Mouse (Mus musculus) granulocyte monocyte progenitor cell, adult 5-6 weeks (primary cell): ENCODE measurements around the gene Podxl. TPM values are rescaled to one million over a fixed set of nuclear protein-coding genes. Genes with fewer than 3 reads are reported as not detected.
A peak's percentile ranks its signal among the peaks of the same experiment; 100 is the strongest.

Experiments
- ATAC-seq: replicated peaks from 2 replicates; pipeline ENCODE4 v1.8.0; 2016; ENCODE audit warnings: mild to moderate bottlenecking, moderate TSS enrichment, inconsistent platforms; ENCODE audit not compliant: poor library complexity, severe bottlenecking
- total RNA-seq, 2 experiments: library from RNA; stranded (forward) in 1 of 2; stranded (reverse) in 1 of 2; fragments of 200-712, 200-1000 nt in 1 of 2; fragments of >200 nt in 1 of 2; fragmentation: Nextera tagmentation in 1 of 2; gene quantifications; 2 replicates each; pipeline ENCODE4 v1.2.3; 2014 to 2017

Podxl gene
- not detected in 2 replicates for total RNA-seq (2014; fragmentation: Nextera tagmentation)
- 0.05 TPM in 1 of 2 replicates, not detected in the other for total RNA-seq (2017)

DNA sequence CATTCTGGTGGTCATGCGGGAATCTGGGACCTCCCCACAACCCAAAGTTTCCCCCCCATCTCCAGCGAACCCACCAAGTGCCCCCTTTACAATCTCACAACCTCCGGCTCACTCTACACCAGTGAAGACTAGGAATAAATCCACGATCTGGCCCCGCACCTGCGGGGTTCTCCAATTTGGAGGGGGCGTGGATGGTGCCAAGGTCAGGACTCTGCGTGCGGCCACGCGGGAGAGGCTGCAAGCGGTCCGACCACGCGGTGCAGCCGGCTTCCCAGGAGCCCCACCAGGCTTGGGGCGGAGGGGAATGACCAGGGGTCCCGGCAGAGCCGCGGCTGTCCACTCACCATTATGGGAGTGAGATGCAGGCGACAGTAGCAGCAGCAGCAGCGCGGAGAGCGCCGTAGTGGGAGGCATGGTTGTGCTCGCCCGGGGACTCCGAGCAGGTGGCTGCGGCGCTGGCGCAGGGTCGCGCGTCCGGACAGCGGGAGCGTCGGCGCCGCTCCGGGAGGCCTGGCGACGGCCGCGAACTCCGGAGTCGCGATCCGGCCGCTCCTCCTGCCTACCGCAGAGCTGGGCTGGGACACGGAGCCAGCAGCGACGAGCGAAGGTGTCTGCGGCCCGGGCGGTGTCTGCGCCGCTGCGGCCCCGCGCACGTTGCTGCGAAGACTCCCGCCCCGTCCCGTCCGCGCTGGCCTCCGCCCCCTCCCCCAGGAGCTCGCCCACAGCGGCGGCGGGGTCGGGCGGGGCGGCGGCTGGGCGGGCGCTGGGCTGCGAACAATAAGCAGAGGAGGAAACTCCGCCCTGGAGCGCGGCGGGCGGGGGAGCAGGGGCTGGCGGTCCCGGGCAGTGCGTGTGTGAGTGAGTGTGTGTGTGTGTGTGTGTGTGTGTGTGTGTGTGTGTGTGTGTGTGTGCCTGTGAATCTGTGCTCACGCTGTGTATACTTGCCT lies at the start of gene Podxl:
Gene Podxl, minus strand, starts transcription at position 747 of the 947 bp plus-strand sequence.
- peak; percentile 76 for ATAC-seq

DNA sequence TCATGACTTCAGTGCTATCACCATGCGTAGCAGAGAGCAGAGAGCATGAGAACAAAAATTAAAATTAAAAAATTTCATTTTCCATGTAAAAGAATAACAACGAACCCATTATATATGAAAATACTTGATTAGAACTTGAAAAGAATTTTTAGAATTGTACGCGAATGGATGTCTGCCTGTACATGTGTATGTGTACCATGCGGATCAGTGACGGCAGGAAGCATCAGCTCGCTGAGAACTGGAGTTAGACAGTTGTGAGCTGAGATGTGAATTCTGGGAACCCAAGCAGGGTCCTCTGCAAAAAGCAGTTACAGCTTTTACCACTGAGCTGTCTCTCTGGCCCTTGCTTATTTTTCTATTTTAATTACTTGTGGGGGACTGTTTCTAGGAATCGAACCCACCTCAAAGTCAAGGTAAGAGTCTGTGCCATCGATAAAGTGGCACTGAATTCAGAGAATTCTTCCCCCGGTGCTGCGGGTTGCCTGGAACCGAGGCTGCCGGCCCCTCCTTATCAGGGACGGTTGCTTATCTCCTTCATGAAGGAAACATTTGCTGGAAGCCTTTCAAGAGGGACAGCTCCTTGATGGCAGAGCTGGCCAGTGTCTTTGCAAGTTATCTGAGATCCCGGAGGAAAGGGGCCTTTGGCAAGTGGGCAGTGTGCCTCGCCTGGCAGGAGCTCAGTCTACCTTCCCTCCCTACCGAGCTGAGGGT lies 48.9 kb upstream of the Podxl start:
- no peak for ATAC-seq

DNA sequence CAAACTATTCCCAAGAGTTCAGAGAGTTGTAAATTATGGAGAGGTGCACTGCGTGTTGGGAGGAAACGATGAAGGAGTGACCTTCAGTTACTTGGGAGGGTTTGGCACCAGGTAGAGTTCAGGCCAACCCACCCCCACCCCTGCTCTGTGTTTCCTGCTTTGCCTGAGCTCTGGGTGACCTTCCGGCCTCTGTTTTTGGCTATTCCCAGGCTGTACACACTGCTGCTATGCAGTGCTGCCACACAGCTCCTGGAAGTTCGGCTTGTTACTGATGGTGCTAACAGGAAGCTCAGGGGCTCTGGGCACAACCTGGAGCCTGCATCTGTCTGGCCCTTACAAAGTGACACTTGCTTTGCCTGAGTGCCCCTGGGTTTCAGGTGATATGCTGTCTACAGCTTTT lies 42.6 kb upstream of the Podxl start:
- ATAC-seq = no peak

DNA sequence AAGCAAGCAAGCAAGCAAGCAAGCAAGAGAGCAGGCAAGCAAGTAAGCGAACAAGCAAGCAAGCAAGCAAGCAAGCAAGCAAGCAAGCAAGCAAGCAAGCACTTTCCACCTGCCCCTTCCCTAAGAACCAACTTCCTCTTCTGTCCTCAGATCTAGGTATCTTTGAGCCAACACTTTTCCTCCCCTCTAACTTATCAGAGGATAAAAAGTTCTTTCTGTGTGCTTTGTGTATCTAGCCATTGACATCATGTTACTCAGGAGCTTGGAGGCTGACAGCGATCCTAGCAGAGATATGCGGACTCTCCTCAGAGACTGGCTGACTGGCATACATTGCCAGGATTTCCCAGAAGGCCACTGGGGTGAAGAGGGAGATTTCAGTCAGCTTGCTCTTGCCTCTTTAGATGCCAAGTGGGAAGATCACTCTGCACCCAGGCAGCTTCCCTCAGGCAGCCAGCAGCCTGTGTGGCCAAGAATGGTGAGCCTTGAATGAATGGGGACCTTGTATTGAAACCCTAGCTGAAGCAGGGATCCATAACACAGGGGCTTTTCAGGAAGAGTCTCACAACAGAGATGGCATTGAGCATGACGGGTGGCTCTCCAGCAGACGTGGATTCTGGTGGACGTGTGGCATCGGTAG lies 41.0 kb upstream of the Podxl start:
- ATAC-seq = no peak

DNA sequence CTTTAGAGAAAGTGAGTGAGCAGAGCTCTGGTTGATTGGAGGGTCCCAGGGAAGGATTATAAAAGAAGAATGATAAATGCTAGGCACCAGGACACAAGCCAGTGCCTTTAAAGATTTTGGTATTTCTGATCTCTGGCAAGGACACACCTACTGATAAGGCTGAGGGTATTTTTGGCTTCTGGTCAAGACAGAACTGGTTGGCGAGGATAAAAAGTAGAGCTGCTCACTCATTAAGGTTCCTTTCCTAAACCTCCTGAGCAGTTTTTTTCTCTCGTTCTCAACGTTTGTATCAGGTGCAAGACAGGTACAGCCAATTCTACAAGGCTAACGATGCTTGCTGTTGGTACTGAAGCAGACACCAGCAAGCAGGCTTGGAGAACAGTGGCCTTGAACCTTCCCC lies 38.7 kb upstream of the Podxl start:
- ATAC-seq = no peak

DNA sequence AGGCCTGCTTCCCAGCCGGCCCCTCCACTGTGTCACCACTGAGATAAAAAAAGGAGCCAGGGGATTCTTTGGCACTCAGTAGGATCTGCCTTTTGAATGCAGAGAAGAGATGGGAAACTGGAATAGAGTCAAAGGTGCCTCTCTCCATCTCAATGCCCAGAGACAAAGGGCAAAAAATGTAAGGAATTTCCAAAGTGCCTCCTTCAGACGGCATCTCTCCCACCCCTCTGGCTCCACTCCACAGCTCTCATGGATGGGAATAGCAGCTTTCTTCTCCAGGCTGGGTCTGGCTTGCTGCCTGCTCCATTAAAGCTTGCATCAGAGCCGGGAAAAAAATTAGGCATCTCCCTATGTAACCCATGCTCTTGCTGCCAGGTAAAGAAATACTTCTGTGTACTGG lies 37.4 kb upstream of the Podxl start:
- no peak for ATAC-seq

DNA sequence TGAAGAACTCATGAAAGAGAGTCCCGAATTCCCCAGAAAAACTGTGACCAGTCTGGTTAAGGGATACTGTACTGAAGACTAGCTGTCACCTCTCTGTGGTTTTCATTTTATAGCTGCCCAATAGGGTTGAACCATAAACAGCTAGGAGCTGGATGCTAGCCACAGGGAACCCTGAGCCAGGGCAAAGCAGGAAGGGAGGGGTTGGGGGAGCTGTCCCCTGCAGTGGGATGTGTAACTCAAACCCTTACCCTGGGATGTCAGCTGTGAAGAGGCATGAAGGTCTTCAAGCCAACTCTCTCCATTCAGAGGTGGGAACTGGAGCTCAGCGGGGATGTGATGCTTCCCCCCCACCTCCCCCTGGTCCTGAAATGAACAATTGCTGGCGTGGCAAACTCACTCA lies 36.1 kb upstream of the Podxl start:
- no peak for ATAC-seq

DNA sequence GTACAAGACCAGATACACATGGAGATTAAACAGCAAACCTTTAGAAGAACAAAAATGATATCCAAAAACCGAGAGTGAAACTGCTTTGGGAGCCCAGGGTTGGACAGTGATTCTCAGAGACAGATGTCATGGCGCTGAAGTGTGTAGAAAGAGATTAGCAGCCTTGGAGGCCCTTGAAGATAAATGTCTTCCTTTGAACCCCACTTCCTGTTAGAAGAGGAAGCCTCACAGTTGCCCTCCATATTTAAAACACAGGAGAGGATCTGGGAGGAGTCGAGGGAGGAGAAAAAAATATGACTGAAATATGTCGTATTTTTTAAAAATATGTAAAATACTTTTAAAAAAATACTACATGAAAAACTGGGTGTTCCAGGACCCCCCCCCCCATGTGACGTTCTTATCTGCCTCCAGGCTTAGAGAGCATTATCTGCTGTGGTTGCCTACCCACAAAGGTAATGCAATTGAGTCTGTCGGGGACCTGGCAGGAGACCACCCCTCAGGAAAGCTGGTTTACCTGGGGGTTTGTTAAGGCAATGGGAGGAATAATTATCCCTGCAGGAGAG lies 34.6 kb upstream of the Podxl start:
- no peak for ATAC-seq

DNA sequence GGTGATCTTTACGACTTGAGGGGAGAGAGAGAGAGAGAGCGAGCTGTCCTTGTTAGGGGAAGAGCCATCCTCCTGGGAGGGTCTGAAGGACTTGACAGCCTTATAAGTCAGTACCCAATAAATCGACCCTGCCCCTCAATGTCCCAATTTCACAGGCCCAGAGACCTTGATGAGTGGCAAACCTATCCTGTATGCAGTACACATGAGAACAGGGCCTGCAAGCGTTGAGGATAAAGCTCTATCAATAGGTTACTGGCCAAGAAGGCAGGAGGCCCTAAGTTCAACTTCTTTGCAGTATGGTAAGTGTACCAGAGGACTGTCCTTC lies 33.3 kb upstream of the Podxl start:
- ATAC-seq = no peak

DNA sequence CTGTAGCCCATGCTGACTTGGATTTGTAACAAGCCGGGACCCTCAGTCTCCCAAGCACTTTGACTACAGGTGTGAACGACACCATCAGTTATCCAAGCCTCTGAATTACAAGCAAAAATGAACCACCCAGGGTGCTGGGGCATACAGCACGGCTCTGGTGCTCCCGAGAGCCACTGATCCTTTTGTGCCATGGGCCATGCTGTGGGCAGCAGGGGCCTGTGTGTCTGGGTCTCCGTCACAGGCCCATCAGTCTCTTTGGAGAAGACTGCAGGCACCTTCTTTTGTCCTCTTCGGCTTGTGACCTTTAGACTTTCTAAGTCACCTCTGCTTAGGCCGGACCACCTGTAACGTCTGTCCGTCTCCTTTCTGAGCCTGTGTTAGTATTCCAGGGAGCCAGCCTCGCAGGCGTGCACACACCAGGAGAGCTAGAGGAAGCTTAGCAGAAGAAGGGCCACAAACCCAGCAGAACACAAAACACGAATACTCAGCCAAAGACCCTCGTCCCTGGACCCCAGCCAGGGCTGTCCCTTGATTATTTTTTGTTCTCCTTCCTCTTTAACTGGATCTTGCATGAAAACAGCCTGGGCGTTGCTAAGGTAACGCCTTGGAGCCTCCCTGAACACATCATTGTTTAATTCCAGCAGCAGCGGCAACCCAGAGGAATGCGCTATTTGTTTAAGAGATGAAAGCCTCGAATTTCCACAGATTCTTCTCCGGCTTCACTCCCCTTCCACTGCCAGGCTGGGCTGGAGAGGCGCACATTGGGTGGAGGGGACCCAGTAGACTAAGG lies 32.8 kb upstream of the Podxl start:
- no peak for ATAC-seq

DNA sequence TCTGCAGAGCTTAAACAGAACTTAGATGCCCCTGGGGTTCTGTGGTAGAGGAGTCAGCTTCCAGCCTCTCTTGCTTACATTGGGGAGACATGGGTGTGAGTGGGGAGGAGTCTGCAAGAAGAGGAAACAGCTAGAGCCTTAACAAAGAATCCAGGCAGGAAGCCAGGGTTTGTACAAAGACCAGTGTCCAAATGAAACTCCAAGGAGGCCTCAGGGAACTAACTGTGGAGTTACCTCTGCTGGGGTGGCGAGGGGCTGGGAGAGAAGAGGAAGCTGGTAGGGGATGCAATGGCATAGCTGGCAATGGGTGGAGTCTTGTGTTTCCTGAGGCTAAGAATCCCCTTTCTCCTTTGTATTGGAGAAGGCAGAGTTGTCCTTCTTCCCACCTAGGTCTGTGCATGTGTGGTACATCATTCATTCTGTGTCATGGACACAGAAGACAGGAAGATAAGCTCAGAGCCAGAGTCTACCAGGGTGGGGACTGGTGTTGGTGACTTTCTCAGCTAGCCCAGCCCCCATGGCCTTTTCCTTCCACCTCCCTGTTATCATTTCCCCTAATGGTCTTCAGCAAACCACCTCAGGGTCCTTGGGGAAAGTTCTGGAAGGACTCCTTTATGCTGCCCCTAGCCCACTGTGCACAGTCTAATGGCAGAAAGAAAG lies 28.9 kb upstream of the Podxl start:
- peak; percentile 35; the same call in 1 of the 2 replicates for ATAC-seq

DNA sequence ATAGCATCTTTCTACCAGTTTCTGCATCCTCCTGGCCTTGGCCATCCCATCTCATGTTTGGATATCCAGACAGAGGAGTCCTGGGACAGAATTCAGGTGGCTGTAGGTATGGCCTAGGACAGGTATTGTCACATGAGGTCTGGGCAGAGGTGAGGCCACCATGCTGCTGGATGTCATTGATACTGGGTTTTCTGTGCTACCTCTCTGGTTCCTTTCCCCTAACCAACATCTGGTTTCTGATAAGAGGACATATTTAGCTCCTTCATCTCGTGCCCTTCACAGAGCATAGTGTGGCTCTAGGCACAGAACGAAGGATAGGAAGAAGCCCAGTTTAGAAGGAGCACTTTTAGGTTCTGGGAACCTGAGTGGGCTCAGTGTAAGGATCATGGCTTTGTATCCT lies 28.3 kb upstream of the Podxl start:
- ATAC-seq = no peak

DNA sequence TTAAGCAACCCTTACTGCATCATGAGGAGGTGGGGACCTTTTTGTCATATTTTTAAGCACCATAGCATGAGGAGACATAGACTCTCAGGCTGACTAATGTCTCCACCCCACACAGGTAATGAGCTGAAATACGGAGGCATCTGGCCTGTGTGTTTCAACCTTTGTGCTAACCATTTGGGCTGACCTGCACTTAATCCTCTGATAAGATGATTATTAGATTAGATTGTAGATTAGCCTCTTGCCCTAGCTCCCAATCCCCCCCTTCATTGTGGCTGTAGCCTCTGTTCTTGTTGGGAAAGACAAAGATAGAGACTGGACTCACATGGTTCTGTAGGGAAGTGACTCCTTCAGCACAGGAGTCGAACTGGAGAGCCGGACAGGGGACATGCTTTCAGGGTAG lies 27.9 kb upstream of the Podxl start:
- ATAC-seq = no peak

DNA sequence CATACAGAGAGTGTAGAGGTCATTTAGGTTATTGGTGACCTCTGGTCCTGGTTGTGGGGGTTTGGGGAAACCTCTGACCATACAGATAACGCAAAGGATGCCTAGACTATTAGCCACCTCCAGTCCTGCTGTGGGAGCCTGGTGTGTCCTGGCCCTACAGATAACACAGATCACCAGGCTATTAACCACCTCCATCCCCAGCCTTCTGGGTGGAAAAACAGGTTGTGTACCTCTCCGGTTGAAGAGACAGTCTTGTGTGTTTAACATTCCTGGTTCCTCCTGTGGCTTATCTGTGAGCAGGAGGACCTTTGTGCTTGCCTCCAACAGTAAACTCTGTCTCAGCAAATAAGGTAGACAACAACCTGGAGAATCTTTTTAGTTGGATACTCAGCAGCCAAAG lies 27.0 kb upstream of the Podxl start:
- no peak for ATAC-seq

DNA sequence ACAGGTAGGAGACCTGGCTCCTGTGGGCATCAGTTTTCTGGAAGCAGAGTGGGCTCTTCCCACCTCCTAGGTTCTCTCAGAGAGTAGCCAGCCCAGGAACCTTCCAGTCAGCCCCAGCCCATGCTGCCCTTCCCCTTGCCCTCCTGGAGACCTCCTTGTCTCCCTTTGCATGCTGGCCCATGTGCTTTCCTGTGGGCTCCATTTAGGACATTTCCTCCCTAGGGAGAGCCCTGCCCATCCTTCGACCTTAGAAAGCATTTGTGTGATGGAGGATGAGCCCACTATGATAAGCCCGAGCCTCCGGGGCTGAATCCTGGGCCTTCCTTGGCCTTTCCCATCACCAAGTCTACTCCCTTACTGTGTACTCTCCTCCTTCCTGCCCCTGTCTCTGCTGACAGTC lies 25.5 kb upstream of the Podxl start:
- no peak for ATAC-seq

DNA sequence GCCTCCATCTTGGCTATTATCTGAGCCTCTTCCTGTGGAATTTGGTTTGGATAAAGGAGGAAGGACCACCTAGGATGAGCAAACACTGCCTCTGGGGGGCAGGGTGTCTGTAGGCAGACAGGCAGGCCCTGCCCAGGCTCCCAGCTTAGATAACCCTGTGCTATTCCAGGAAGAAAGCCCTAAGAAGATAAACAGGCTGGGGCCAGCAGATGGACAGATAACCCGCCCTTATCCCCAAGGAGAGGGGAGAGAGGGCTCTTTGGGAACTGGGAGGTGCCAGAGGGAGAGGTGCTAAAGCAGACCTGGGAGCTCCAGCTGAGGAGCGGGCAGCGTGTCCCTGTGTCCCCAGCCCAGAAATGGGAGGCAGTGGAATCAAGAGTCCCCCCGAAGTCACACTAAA lies 23.9 kb upstream of the Podxl start:
- ATAC-seq = no peak

DNA sequence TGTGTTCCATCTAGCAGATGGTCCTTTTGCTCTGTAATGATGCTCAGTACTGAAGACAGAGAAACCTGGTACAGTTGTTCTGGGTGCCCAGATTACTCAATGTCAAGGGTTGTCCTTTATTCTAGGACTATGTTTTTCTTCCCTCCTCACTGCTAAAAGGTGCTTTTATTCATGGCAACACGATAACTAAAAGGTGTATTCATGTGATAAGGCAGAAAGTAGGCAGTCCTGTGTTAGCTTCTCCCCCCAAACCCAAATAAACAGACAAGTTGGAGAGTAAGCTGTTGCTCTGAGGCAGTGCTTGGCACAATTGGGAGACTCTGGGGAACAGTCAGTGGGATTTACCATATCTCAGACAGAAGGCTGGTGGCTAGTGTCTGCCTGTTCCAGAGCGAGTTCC lies 22.3 kb upstream of the Podxl start:
- no peak for ATAC-seq

DNA sequence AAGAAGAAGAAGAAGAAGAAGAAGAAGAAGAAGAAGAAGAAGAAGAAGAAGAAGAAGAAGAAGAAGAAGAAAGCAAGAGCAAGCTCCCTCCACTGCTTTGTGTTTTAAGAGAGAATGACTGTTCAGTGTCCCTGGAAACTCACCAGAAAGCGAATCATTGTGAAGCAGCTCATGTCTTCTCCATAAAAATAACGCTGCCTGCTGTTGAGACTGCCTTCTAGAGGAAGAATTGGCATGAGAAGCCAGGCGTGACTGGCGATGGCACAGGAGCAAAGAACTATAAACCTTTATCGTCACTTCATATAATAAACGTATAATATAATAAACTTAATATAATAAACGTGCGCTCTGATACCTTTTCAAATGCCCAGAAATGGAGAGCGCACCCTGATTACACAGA lies 12.4 kb upstream of the Podxl start:
- ATAC-seq = no peak

DNA sequence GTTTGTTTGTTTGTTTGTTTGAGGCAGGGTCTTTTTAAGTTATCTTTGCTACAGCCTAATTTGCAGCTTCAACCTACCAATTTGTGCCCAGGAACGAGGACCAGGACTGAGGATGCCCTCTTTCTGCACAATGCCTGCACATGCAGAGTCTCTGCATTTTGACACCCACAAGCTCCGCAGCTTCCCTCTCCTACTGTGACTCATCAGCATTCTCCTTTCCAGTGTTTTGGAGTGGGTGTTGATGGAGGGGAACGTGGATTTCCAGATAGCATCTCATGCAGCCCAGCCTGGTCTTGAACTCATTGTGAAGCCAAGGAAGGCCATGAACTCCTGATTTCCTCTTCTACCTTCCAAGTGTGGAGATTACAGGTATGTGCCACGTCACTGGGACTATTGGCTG lies 11.3 kb upstream of the Podxl start:
- ATAC-seq = no peak

DNA sequence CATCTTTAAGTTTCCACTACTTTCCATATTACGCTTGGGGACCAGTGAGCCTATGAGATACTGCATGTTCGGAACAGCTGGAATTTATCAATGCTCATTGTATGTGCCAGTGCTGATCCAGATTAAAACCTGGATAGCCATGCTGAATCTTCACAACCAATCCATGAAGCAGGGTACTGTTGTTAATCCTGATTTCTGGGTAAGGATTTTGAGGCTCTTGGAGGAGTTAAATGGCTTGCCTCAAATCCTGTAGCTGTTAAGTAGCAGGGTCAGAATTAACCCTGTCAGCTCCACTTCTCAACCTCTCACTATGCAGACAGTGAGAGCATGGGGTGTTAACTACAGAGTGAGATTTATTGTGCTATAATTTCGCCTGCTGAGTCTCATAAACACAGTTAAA lies 7.7 kb upstream of the Podxl start:
- ATAC-seq = no peak
